Mouse (Mus musculus): ENCODE results near the gene Ttn.

DNA sequence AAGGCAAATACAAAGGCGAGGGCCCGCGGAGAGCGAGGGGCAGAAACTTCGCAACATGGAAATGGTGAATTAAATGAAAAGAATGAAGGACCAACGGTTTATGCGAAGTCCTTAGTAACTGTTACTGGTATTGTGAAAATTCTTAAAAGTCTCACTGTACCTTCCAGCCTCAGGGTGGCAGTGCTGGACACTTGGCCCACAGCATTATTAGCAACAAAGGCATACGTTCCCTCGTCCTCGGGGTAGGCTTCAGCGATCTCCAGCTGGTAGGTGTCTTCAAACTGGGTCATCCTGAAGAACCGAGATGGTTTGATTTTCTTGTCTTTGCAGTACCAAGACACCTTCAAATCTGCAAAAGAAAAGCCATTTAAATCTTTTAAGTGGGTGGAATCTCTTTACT is 55.4 kb downstream of the Ttn start:
- TF ChIP-seq CTCF (IDR thresholded peaks at IDR 0.05; ENCODE audit: extremely low read depth, insufficient read depth, low read length) (peak; percentile 17; the same call in 1 of the 2 replicates), POLR2A (IDR thresholded peaks at IDR 0.05; ENCODE audit: extremely low read depth, insufficient read depth, low read length) (no peak)

All from cortical plate, adult 2 months (tissue).